Mouse (Mus musculus) liver, embryonic 14.5 days (tissue): ENCODE results near the gene Gadd45a.

Experiments
- CTCF ChIP-seq: IDR thresholded peaks from 2 replicates; pipeline ENCODE4 v1.5.1; 2016; ENCODE audit warnings: antibody characterized with exemption, low read depth, control low read depth
- EP300 ChIP-seq: IDR thresholded peaks from 2 replicates; pipeline ENCODE4 v1.6.1; 2016; ENCODE audit warnings: antibody characterized with exemption, low read depth

GRCm38 (mm10) chr6:67060057-67060456 lies 22.8 kb upstream of the Gadd45a start:
- TF ChIP-seq CTCF: no peak
- no peak for TF ChIP-seq EP300
